Mouse (Mus musculus): ENCODE results near the gene Tmem222. TPM values are rescaled to one million over a fixed set of nuclear protein-coding genes. Genes with fewer than 3 reads are reported as not detected.

The Tmem222 gene
- polyA plus RNA-seq, 1 experiment: 65.3 TPM

DNA sequence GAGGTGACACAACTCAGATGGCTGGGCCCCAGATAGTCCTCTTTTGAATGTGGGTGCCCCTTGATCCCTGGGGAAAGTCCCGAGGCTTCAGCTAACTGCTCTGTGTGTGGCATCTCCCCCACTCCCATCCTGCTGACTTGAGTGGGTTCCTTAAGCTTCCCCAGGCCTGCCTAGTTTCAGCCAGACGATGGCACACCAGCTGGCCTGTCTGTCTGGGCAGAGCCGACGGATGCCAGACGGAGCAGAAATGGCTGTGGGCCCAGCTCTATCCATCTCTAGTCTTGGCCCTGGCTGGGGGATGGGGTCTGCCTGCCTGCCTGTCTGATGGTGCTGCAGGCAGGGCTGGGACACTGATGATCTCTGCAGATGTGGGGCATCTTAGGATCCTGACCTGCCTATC is 22.1 kb upstream of the Tmem222 start:
- no peaks in the 10 kb centered on the region for H3K79me2 ChIP-seq (ENCODE audit: control insufficient read depth, insufficient read depth)
- H3K79me3 ChIP-seq (ENCODE audit: low read depth): no peaks in the 10 kb centered on the region
- H3K4me3 ChIP-seq (ENCODE audit: insufficient read depth, poor library complexity, severe bottlenecking): no peak overlapping the region
- TF ChIP-seq MAX (IDR thresholded peaks at IDR 0.05) (no peak), USF1 (IDR thresholded peaks at IDR 0.05; ENCODE audit: low read depth) (no peak), MYOG (IDR thresholded peaks at IDR 0.05; ENCODE audit: control insufficient read depth, extremely low read depth, insufficient read length) (no peak), MYOD1 (IDR thresholded peaks at IDR 0.05; ENCODE audit: control insufficient read depth, insufficient read length, low read depth) (no peak), CTCF (IDR thresholded peaks at IDR 0.05; ENCODE audit: control insufficient read depth, insufficient read depth, insufficient read length) (no peak), CEBPB (IDR thresholded peaks at IDR 0.05; ENCODE audit: low read depth) (no peak), FOSL1 (IDR thresholded peaks at IDR 0.05; ENCODE audit: insufficient read depth, low read length, poor library complexity, severe bottlenecking) (no peak)
- no peaks in the 10 kb centered on the region for H3K27me3 ChIP-seq (ENCODE audit: control insufficient read depth, insufficient read depth, insufficient read length)
- no peaks in the 10 kb centered on the region for H3K36me3 ChIP-seq (ENCODE audit: control insufficient read depth, insufficient read depth)
- H3ac ChIP-seq (ENCODE audit: control insufficient read depth, insufficient read length, low read depth): no peak overlapping the region

DNA sequence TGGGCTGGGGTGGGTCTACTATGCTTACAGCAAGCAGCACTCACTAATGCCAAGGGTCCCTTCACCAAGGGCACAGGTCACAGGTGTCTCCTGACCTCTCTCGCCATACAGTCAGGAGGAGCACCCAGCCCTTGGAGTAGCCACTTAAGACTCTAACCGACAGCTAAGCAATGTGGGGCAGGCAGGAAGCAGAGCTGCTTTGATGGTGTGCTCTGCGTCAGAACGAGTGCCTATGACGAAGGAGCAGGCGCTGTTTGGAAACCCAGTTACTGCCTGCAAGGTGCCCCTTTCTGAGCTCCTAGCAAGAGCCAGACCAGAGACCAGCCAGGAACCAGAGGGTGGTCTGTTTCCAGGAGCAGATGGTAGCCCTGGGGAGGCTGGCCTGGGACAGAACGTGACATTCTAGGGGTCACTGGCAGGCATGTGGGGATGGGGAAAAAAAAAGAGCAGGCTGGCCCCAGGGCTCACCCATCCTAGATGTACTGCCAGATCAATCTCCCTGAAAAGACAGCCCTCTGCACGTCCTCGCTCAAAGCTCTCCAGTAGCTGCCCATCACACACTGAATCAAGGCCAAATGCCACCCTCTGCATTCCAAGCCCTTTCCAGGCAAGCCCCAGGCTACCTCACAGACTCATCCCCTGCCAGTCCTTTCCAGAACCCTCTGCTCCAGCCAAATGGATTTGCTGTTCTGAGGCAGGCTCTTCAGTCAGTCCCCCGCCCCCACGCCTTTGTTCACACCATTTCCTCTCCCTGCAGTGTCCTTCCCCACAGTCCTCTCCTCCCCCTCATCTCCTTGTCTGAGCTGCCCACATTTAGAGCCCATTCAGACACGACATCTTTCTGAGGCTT is 21.1 kb upstream of the Tmem222 start:
- Histone ChIP-seq H3K79me2 (ENCODE audit: control insufficient read depth, insufficient read depth) (no peaks in the 10 kb centered on the region), H3ac (ENCODE audit: control insufficient read depth, insufficient read length, low read depth) (no peak overlapping the region), H3K4me3 (ENCODE audit: insufficient read depth, poor library complexity, severe bottlenecking) (no peak overlapping the region), H3K79me3 (ENCODE audit: low read depth) (no peaks in the 10 kb centered on the region), H3K36me3 (ENCODE audit: control insufficient read depth, insufficient read depth) (no peaks in the 10 kb centered on the region), H3K27me3 (ENCODE audit: control insufficient read depth, insufficient read depth, insufficient read length) (no peaks in the 10 kb centered on the region)
- TF ChIP-seq USF1 (IDR thresholded peaks at IDR 0.05; ENCODE audit: low read depth): no peak
- no peak for TF ChIP-seq MYOG (IDR thresholded peaks at IDR 0.05; ENCODE audit: control insufficient read depth, extremely low read depth, insufficient read length)

DNA sequence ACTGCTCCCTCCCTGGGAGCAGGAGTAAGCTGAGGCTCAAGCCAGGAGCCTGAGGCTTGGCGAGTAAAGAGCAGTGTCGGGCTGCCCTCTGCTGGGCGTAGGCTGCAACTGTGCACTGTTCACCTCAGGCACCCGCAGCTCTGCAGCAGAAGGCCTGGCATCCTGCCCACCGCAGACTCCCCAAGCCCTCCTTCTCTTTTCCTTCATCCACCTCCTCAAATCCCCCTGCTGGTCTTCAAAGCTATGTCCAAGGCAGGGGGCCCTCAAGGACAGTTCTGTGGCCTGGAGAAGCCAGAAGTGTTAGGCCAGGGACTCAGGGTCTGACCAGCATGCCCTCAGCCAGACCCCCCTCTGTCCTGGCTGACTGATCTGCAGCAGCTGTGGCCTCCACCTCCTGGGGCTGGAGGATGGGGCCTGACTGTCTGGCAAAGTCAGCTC is 20.2 kb upstream of the Tmem222 start:
- no peak for TF ChIP-seq FOSL1 (IDR thresholded peaks at IDR 0.05; ENCODE audit: insufficient read depth, low read length, poor library complexity, severe bottlenecking)
- TF ChIP-seq CTCF (IDR thresholded peaks at IDR 0.05; ENCODE audit: control insufficient read depth, insufficient read depth, insufficient read length): peak; percentile 87
- no peaks in the 10 kb centered on the region for H3K36me3 ChIP-seq (ENCODE audit: control insufficient read depth, insufficient read depth)

GRCm38 (mm10) chr4:133297360-133297759 is 19.8 kb upstream of the Tmem222 start:
- H3K79me3 ChIP-seq (ENCODE audit: low read depth): no peaks in the 10 kb centered on the region
- H3K27me3 ChIP-seq (ENCODE audit: control insufficient read depth, insufficient read depth, insufficient read length): no peaks in the 10 kb centered on the region
- no peak overlapping the region for H3ac ChIP-seq (ENCODE audit: control insufficient read depth, insufficient read length, low read depth)
- no peaks in the 10 kb centered on the region for H3K79me2 ChIP-seq (ENCODE audit: control insufficient read depth, insufficient read depth)
- no peak for TF ChIP-seq CTCF (IDR thresholded peaks at IDR 0.05; ENCODE audit: control insufficient read depth, insufficient read depth, insufficient read length)
- no peak for TF ChIP-seq FOSL1 (IDR thresholded peaks at IDR 0.05; ENCODE audit: insufficient read depth, low read length, poor library complexity, severe bottlenecking)
- TF ChIP-seq USF1 (IDR thresholded peaks at IDR 0.05; ENCODE audit: low read depth): no peak
- no peak overlapping the region for H3K4me3 ChIP-seq (ENCODE audit: insufficient read depth, poor library complexity, severe bottlenecking)
- H3K36me3 ChIP-seq (ENCODE audit: control insufficient read depth, insufficient read depth): no peaks in the 10 kb centered on the region

More for the DNA sequence above, 20.2 kb upstream of the Tmem222 start:
- H3K4me3 ChIP-seq (ENCODE audit: insufficient read depth, poor library complexity, severe bottlenecking): no peak overlapping the region
- no peak overlapping the region for H3ac ChIP-seq (ENCODE audit: control insufficient read depth, insufficient read length, low read depth)
- H3K27me3 ChIP-seq (ENCODE audit: control insufficient read depth, insufficient read depth, insufficient read length): no peaks in the 10 kb centered on the region
- no peaks in the 10 kb centered on the region for H3K79me2 ChIP-seq (ENCODE audit: control insufficient read depth, insufficient read depth)
- no peaks in the 10 kb centered on the region for H3K79me3 ChIP-seq (ENCODE audit: low read depth)

DNA sequence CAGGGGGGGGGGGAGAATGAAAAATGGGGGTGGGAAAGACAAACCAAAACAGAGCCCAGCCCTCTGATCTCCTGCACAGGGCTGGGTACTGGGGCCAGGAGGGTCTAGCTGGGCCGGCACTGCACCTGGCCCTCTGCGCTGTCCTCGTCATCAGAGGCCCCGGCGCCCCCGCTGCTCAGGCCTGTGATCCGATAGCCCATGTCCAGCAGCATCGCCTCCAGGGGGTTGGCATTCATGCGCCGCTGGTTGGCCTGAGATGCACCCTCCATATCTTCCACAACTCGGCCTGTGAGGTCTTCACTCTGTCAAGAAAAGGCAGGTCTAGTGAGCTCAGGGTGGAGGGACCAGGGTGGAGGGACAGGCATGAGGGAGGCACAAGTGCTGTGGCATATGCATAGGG is 16.5 kb upstream of the Tmem222 start:
- TF ChIP-seq MAX (IDR thresholded peaks at IDR 0.05) (no peak), MYOD1 (IDR thresholded peaks at IDR 0.05; ENCODE audit: control insufficient read depth, insufficient read length, low read depth) (no peak), MYOG (IDR thresholded peaks at IDR 0.05; ENCODE audit: control insufficient read depth, extremely low read depth, insufficient read length) (no peak), USF1 (IDR thresholded peaks at IDR 0.05; ENCODE audit: low read depth) (no peak), FOSL1 (IDR thresholded peaks at IDR 0.05; ENCODE audit: insufficient read depth, low read length, poor library complexity, severe bottlenecking) (no peak), CTCF (IDR thresholded peaks at IDR 0.05; ENCODE audit: control insufficient read depth, insufficient read depth, insufficient read length) (no peak)
- Histone ChIP-seq H3K4me3 (ENCODE audit: insufficient read depth, poor library complexity, severe bottlenecking) (no peak overlapping the region), H3K79me2 (ENCODE audit: control insufficient read depth, insufficient read depth) (no peaks in the 10 kb centered on the region), H3ac (ENCODE audit: control insufficient read depth, insufficient read length, low read depth) (no peak overlapping the region), H3K27me3 (ENCODE audit: control insufficient read depth, insufficient read depth, insufficient read length) (no peaks in the 10 kb centered on the region), H3K36me3 (ENCODE audit: control insufficient read depth, insufficient read depth) (no peaks in the 10 kb centered on the region), H3K79me3 (ENCODE audit: low read depth) (no peaks in the 10 kb centered on the region)
